Mouse (Mus musculus): ENCODE measurements at regions not wholly inside any gene's neighbourhood (a gene's known extent, or its start where the extent isn't known, plus 50 kb on each side); places are given as distances from the start of the nearest gene placed in this dataset.

DNA sequence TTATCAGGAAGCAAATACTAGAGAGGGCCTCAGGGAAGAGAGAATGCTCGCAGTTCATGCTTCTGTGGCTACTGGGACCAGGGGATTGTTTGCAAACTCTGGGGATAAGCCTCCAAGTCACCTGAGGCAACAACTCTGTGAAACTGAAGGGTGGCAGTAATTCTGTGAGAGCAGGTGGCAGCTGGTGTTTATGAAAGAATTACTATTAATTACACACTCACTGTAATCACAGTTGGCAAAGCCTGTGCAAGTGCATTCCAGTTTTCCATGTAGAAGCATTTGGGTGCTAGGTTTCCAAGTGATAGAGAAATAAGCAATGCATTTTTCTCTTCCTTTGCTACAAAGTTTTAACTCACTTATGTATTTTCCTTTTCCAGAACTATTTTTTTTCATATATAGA is 578.5 kb downstream of the Ets1 start:
- DNase-seq (ENCODE audit: low spot score in 2 of 2): no peak

DNA sequence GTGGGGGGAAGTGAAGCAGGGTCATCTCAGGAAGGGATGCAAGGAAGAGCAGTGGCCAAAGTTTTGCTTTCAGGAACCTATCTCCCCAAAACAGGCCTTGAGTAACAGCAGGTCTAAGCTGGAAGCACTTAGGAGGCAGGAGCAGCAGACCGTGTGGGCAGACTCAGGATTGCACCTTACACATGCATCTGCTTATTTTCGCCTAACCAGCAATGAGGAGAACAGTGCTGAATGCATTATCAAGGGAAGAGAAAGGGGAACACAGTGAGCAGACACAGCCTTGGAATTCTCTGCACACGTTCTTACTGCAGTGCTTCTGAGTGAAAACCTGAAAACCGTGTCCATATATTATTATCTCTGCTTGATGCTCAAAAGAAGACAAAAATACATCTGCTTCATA is 585.0 kb downstream of the Ets1 start:
- DNase-seq (ENCODE audit: low spot score in 2 of 2): no peak

DNA sequence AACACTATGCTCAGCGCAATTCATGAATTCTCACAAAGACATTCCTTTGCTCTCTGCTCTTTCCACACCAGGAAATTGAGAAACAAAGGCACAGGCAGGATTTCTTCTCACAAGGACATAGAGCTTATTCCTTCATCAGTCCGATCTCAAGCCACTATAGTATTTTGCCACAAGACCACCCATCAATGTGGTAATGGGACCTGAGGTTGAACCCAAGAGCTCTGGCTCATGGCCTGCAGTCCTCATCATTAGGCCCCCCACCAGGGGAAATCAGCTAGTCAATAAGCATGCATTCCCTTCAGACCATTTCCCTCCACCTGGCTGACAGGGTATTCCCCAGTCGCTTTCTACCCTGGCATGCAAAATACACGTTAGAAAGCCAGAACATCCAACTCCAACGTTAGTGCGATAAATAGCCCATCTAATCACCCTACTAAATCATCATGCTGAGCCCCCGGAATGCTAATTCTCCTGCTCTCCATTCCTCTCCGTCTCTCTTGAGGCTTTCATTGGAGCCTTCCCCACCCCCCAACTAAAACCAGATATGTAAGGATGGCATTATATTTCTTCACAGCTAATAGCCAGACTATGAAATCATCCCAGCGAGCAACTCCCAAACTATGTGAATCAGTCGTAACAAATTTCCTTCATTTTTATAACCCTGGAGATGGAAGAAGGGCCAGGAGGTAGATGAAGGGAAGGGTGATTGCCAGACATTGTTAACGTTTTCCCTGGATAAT is 586.2 kb downstream of the Ets1 start:
- no peak for DNase-seq (ENCODE audit: low spot score in 2 of 2)

DNA sequence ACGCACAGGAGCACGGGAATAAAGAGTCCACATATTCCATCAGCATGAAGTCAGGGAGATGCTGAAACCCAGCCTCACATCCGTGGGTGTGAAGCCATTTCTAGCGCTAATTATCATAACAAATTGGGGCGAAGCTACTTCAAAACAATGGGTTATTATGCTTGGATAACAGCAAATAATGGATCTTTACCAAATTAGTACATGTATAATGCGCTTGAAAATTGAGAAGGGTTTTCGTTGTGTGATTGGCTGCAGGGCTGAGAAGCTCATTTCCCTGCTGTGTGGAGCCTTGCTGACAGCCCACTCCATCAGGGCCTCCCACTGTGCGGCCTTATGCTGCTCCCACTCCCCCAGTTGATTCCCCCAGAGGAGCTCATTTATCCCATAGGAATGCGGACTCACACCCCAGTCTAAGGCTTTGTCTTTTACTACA is 597.7 kb downstream of the Ets1 start:
- no peak for DNase-seq (ENCODE audit: low spot score in 2 of 2)

DNA sequence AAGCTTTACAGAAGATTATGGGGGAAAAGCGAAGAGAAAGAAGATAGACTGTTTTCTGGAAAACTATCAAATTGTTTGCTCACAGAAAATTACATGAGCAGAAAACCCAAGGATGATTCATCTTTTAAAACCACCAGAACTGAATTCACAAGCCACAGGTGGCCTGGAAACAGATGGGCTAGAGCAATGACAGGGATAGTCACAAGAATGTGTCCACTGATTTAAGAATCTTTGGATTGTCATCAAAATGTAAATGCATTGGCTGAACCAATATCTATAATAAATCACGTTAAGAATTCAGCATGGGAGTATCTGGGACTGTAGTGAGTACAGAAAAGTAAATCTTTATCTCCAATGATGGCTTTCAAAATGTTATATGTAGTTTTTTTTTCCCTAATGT is 602.2 kb downstream of the Ets1 start:
- DNase-seq (ENCODE audit: low spot score in 2 of 2): no peak

DNA sequence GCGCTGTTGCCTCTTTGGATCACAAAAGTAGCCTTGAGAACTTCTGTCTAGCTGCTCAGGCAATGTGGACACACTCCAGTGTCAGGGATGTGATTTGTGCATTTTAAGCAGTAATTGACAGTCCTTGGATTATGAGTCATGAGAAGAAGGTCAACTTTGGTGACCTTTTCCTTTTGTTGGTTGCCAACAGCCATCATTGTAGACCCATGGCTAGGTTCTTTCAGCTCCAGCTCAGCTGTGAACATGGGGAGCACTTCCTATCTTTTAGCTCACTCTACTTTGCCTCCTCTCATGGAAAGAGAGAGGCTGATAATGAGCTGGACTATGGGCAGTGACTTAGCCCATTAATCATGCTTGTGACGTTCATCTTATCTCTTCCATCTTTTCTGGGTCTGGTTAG is 602.8 kb downstream of the Ets1 start:
- DNase-seq (ENCODE audit: low spot score in 2 of 2): no peak

DNA sequence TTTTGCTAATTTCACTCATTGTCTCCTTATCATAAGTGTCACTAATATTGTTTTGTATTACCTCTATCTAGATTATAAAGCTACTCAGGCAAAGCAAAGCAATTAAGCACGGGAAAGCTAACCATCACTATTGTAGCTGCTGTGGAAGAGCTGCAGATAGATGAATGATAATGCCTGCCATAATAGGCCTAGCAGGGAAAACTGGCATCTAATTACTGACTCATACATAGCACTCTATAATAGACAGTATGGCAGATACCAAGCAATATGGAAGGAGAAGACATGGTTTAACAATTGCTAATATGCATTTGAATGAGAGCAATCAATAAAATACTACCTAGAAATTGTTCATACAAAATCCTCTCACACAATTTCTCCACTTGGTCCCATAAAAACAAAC is 604.5 kb downstream of the Ets1 start:
- DNase-seq (ENCODE audit: low spot score in 2 of 2): no peak

DNA sequence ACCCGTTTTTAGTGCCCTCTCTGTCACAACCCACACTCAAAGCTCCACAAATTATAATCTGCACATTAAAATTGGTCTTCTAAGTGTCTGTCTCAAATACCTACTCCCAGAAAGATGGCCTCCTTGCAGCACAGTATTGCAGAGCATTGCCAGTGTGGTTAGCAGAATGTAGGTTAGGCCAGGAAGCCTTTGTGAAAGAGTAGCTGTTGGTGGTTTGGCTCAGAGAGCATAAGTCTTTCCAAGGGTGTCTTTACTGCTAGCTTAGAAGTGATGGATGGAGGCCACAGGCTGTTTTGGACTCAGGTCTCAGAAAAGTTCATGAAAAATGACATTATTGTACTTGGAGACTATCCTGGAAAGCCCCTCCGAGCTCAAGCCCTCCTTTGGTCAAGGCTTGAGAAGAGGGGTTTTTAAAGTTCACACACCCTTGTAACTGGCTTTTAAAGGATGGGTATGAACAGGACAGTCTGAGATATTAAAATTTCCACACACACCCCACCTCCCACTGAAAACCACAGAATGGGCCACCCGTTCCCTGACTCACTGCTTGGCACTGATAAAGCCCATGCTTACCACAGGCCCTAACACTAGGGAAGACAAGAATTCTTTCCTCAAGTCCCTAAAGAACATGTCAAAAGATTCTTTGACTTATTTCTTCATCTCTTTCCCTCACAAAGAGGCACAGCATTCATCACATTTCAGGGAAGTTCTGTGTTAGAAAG is 605.1 kb downstream of the Ets1 start:
- DNase-seq (ENCODE audit: low spot score in 2 of 2): no peak

DNA sequence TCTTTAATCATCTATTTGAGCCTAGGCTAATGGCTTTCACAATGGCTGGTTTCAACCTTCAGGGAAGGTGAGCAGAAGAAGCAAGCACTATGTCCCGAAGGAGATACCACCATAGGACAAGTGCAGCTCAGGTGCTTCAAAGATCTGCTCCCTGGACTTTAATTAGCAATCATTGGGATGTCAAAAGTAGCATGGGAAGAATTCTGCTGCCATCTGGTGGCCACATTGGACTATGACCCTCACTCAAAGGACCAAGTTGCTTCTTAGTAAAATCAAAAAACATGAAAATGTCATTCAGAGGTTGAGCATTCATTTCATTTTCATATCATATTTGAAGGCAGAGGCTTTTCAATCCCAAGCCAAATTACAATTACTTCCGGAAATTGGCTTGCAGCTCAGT is 610.9 kb downstream of the Ets1 start:
- no peak for DNase-seq (ENCODE audit: low spot score in 2 of 2)

DNA sequence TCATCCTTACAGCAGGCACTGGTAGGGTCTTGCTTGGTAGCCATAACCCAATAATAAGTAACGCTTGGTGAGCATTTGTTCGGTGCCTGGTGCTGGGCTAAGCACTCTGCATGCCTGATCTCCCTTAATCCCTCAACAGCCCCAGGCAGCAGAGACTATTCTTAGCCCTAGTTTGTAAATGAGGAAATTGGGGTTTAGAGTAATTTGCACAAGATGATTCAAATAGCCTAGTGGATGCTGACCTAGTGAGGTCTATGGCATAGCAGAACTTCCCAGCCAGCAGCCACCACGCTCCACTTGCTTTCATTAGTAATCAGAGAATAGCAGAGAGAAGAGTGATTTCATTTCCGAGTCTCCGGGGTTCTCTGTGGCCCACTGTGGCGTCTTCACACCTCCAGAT is 622.2 kb downstream of the Ets1 start:
- no peak for DNase-seq (ENCODE audit: low spot score in 2 of 2)

DNA sequence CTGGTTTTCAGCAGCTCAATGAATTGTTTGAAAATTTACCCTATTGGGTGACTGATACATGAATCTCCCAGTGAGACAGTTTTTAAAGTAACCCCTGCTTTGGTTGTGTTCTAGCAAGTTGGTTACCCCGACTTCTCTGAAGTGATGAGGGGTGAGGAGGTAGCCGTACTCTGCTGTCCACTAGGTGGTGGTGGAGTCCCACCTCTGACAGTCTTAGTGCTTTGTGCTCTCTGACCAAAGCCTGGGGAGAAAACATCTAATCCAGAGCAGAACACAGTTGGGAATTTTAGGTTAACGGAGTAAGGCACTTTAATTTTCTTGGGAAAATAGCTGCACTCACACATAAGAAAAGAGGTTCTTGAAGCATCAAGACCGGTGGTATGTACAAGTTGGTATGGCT is 624.1 kb downstream of the Ets1 start:
- peak in 1 of 2 experiments; percentile 25 for DNase-seq (ENCODE audit: low spot score in 2 of 2)

DNA sequence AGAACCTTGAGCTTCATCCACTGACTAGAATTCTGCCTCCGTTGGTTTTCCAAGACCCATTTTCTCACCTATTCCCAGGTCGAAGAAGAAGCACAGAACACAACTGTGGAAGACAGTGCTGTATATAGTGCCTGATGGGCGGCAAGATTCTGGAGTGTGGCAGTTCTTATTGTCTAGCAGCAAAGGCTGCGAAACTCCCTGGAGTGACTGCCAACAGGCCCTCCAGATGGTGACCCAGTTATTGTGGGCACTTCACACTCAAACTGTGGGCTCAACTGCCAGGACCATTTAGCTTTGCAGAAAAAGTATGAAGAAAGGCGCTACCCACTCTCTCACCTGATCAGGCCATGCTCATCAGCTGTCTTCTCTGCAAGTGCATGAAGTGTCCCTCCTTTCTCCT is 653.4 kb downstream of the Ets1 start:
- no peak for DNase-seq (ENCODE audit: low spot score in 2 of 2)

DNA sequence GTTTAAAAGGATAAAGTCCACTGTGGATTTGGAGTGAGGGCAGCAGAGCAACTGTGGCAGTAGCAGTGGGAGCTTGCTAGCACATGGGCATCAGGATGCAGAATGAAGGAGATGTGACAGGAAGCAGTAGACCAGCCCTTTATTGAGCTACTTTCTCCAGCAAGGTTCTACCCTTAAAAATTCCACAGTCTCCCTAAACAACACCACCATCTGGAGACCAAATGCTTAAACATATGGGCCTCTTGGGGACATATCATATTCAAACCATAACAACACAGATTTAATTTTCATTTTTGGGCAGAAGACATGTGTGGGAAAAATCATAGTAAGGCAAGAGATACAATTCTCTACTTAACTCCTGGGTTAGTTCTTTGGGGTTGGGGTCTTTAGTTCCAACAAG is 656.1 kb downstream of the Ets1 start:
- no peak for DNase-seq (ENCODE audit: low spot score in 2 of 2)

DNA sequence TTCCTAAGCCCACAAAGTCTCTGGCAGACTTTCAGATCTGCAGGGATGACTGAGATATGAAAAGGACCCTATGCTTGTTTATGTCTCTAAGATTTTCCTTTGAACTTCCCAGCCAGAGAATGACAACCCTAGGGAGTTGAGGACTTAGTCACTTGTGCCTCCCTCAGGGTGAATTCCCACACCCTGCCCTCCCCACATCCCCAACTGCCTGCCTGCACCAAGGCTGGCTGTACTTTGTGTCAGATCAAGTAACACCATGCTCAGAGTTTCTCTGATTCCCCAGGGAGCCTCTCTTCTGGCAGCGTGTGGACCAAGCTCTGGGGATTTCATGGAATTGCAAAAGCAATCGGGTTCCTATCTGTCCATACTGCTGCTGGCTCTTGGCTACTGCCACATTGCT is 659.9 kb downstream of the Ets1 start:
- no peak for DNase-seq (ENCODE audit: low spot score in 2 of 2)

DNA sequence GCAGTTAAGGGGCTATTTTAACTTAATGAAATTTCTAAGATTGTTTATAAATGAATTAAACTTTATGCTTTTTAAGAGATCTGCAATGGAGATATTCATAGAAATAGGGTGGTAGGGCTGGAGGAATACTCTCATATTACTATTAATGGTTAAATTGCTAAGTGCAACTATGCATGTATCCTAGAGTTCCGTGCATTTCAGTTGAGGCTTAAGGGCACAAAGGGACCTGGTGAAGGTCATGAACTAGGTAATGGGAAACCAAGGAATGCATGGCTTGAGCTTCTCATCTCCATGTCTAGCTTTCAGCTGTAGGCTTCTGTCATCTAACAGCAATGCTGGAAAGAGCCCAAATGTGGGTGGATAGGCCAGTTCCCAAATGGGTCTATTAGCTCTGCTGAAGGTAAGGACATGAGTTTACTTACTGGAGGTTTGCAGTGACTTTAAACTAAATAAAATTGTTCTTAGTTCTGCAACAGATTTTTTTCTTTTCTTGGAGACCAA is 683.6 kb downstream of the Ets1 start:
- DNase-seq (ENCODE audit: low spot score in 2 of 2): no peak

DNA sequence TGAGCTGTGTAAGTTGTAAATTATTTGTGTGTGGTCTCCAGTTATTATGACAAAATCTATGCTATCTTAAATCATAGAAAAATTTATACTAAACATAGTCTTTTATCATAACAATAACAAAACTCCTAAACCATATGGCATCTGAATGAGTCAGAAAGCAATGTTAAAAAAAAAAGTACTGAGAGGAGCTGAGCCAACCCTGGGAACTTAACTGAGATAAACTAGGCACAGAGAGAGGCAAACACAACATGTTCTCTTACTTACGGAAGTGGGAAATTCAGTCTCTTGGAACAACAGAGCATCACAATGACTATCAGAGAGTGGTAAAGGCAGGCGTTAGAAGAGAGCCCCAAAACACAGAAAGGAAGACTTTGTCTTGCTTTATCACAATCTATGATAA is 691.7 kb downstream of the Ets1 start:
- no peak for DNase-seq (ENCODE audit: low spot score in 2 of 2)

DNA sequence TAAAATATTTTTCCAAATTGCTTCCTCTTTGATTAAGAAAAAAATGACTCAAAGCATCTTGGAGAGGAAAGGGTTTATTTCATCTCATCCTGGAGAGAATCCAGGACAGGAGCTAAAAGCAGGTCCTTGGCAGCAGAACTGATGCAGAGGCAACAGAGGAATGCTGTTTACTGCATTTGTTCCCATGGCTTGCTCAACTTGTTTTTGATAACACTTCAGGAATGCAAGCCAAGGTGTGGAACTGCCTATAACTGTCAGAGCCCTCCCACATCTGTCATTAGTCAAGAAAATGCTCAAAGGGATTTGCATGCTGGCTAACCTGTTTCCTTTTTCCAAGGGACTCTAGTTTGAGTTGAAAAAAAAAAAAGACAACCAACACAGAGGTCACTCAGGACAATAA is 714.2 kb downstream of the Ets1 start:
- DNase-seq (ENCODE audit: low spot score in 2 of 2): no peak

DNA sequence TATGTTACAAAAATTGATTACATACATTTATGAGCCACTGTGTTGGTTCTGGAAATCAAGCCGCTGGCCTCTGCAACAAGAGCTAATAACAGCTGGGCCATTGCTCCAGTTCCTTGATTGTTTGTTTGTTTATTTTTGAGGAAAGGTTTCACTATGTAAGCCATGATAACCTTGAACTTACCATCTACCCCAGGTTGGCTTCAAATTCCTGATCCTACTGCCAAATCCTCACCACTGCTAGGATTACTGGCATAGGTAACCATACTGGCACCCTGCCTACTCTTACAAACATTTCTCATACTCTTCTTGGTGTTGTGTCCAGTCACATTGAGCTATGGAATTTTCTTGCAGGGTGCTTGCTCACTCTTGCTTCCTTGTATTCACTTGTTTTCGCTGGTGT is 720.6 kb downstream of the Ets1 start:
- no peak for DNase-seq (ENCODE audit: low spot score in 2 of 2)

DNA sequence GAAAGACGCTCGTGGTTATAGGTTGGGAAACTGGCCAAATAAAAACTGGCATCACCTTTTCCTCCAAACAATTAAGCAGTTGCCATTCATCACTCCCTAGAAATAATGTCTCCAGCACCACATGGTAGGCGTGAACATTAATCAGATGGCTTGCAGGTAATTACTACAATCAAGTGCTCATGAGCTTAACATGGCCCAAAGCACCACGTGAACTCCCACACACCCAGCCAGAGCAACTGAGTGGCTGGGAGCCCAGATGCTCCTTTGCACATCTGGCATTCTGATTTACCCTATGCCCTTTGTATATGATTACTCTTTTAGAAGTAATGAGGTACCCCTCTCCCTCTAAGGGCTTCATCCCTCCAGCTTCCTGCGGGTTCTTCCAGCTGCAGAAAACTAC is 724.9 kb downstream of the Ets1 start:
- no peak for DNase-seq (ENCODE audit: low spot score in 2 of 2)

DNA sequence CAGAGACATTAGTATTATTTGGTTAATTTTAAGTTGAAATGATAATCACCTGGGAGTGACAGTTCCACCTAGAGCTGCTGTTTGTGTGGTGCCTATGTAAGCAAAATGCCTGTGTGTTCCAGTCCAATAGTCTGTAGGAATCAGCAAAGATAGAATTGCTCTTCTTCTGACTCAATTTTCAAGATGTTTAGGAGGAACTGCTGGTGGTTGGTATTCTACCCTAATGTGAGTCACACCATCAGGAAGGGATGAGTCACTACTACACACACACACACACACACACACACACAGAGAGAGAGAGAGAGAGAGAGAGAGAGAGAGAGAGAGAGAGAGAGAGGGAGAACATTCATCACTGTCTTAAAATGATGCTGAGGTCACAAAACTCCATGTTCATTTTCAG is 753.1 kb downstream of the Ets1 start:
- no peak for DNase-seq (ENCODE audit: low spot score in 2 of 2)

DNA sequence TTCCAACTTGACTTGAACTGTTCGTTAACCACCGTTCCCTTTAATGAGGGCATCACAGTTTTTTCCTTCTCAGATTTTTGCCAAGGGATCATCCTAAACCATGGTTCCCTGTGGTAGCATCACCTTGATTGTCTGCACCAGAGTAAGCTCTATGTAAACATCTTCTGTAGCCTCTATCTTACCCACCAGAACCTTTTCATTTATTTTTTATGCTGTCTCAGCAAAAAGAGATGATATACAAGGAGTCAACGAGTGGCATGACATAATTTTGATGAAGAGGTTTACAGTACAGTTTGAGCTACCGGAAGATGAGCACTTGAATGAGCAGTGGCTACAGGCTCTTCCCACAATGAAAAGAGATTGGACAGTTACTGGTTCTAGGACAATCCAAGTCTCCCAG is 768.7 kb downstream of the Ets1 start:
- no peak for DNase-seq (ENCODE audit: low spot score in 2 of 2)

DNA sequence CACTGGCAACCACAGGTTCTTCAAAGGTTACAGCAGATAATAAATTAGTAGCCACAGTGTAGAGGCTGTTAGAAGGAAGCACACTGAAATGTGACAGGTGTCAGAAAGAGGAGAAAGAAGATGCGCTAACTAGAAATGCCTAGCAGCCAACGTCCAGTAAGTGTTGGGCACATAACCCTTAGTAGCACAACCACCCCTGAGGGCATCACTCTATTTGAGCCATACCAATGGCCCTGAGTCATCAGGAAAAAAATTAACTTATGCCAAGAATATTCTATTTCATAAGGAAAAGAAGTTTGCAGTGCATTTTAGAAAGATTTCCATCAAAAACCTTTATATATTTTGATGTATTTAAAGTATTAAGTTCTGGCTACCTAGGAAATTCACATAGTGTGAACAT is 771.5 kb downstream of the Ets1 start:
- DNase-seq (ENCODE audit: low spot score in 2 of 2): no peak

DNA sequence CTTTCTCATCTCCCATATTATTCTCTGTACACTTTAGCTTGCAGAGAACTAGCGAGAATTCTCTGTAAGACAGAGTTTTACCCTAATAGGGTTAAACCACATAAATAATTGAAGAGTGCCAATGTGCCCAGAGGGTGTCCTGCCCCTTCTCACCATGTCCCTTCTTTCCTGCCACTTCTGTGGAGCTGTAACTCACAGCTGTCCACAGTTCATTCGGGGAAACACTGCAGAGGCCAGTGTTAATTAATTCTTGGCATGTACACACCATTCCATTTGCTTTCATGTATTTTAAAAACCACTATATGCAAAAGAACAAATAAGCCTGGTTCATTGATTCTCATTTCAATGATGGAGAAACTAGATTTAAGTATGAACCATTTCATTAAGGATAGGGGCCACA is 787.8 kb downstream of the Ets1 start:
- no peak for DNase-seq (ENCODE audit: low spot score in 2 of 2)

DNA sequence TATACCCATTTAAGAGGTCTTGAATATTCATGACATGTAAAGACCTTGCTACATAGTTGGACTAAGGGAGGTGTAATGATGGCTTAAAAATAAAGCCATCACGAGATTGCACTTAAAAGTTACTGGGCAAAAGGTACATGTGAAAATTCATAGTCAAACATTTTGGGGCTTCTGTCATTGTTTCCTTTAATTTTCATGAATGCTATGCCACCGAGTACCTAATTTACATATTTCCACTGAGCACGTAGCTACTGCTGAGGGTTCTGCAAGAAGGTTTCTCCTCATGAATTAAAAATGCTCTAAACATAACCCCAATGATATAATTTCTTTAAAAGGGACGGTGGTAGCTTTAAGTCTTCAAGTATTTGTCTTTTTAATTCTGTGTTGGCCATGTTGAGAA is 800.4 kb downstream of the Ets1 start:
- DNase-seq (ENCODE audit: low spot score in 2 of 2): no peak

Measured in urinary bladder, postnatal 4 days (tissue).